Mouse (Mus musculus) B cell, adult 2 months (primary cell): ENCODE data around the gene Eif4h.
A peak's percentile ranks its signal among the peaks of the same experiment; 100 is the strongest.

Experiments
- DNase-seq, 2 experiments: peaks; one replicate each; pipeline ENCODE4 v3.0.0; 2022

Eif4h gene

GRCm38 (mm10) chr5:134606314-134606713 is 33.0 kb downstream of the Eif4h start:
- DNase-seq, result peak in 1 of 2 experiments; percentile 23

DNA sequence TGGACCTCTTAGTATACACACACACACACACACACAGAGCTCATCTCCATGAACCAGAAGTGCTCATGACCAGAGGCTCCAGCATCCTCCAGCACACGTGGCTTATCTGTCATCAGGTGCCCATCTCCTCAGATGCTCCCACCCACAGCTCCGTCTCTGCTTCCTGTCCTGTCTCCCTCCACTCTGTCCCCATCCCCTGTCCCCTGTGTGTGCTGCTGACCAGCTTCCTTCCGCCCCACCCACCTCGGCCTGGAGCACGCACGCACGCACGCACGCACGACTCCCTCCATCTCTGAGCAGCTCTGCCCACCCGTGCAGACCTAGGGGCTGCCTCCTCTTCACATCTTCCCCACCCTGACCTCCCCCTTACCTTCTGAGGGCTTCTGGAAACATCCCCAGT is 34.9 kb downstream of the Eif4h start:
- DNase-seq, result no peak

DNA sequence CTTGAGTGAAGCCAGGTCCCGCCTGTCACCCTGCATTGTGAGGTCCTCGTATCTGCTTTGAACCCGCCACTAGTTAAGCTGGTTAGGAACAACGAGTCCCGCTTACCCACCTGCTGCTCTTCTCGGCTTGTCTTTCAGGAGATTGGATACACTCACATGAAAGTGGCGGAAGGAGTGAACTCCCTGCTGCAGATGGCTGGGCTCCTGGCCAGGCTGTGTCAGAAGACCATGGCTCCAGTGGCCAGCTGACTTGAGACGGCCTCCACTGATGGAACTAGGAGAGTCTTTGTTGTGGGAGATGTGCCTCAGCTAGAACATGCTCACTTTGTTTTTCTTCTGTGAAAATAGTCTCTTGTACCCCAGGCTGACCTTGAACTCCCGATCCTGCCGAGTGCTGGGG is 41.6 kb downstream of the Eif4h start:
- DNase-seq, result no peak

GRCm38 (mm10) chr5:134593093-134593492 is 46.2 kb downstream of the Eif4h start:
- no peak for DNase-seq

DNA sequence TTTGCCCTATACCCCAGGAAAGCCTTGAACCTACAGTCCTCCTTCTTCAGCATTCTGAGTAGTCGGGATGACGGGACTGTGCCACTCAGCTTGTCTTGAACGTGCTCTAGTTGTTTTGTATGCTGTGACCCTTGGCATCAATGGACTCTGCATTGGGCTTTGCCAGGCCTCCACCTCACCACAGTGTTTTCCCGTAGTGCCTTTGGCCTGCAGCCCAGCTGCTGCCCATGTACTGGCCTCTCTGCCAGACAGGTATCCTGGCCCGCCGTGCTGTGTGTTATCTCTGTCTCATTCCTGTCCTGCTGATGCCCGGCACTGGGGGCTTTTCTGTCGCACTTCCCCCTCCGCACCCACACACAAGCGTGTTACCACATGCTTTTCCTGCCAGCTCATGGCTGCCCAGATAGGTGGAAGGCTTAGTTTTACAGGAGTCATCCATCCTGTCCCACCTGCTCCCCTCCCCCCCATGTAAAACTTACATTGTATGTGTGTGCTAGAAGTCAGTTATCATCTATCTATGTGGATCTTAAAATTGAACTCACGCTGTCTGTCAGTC is 47.2 kb downstream of the Eif4h start:
- DNase-seq, result no peak

GRCm38 (mm10) chr5:134589900-134590299 is 49.4 kb downstream of the Eif4h start:
- no peak for DNase-seq

- peak; percentile 52 to 56 for DNase-seq
Observed at GRCm38 (mm10) chr5:134584798-134585197, 54.5 kb downstream of the Eif4h start.

DNA sequence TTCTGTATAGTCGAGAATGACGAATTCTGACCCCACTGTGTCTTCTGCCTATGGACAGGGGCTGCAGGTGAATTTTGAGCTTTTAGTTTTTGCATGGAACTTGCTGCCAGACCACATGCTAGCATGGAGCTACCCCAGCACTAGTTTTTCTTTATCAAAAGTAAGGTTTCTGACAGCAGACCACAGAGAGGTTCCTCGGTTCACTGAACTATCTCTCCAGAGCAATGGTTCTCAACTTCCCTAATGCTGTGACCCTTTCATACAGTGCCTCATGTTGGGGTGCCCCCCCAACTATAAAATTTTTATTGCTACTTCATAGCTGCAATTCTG is 55.4 kb downstream of the Eif4h start:
- DNase-seq, result peak; percentile 55

DNA sequence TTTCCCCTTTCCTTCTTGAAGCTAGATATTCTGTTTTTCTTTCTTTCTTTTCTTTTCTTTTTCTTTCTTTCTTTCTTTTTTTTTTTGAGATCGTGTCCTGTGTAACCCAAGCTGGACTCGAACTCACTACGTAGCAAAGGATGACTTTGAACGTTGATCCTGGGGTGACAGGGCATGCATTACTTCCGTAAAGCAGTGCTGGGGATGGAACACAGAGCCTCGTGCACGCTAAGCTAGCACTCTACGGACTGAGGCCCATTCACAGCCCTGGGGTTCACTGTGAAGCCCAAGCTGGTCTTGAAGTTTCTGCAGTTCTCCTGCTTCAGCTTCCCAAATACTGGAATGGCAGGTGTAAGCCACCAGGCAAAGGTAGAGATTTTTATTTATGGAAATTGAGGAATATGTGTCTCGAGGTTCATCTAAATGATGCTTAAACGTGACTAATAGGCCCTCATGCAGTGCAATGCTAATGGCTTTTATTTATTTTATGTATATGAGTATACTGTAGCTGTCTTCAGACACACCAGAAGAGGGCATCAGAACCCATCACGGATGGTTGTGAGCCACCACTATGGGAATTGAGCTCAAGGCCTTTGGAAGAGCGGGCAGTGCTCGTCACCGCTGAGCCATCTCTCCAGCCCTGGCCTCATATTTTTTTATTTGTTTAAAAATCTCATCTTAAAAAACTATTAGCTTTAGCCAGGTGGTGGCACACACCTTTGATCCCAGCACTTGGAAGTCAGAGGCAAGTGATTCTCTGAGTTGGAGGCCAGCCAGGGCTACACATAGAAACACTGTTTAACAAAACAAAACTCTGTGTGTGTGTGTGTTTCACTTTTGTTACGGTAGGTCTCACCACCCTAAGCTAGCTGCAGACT is 56.0 kb downstream of the Eif4h start:
- DNase-seq, result peak in 1 of 2 experiments; percentile 21

DNA sequence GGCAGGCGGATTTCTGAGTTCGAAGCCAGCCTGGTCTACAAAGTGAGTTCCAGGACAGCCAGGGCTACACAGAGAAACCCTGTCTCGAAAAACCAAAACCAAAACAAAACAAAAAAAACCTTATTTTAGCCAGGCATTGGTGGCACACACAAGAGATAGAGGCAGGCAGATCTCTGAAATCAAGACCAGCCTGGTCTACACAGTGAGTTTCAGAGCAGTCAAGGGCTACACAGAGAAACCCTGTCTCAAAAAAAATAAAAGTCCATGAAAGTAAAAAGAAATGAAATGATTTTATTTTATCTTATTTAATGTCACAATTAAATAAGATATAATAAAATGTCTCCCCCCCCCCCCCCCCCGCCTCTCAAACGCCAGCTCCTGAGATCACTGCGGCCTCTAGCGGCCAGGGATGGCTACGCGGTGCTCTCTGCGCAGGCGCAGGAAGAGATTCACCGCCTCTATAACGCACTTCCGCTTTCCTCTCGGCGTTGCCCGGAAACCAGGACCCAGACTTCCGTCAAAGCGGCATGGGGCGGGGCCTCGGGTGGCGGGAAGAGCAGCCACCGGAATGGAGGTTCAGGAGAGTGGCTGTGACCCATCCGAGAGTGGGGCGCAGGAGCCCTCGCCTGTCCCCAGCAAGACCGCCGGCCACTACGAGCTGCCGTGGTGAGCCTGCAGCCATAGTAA is 56.9 kb downstream of the Eif4h start:
- DNase-seq, result peak; percentile 97

DNA sequence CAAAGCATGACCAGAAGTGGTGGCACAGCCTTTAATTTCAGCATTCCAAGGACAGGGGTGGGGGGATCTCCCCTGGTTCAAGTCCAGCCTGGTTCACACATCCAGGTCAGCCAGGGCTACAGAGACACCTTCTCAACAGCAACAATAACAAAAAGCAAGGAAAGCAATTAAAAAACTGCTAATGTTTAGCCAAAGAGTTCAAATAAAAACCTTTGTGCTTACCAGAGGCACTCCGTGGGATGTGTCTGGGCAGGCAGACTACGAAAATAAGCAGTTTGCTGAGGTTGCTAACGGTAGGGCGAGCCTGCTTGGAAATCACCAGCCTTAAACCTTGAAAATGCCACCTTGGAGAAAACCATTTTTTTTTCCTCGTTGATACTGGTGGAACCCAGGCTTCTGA is 58.1 kb downstream of the Eif4h start, which contains the start of gene Rfc2:
Gene Rfc2, plus strand, starts transcription at position 221 of the 400 bp plus-strand sequence.
- DNase-seq, result no peak

- no peak for DNase-seq
Observed at GRCm38 (mm10) chr5:134579135-134579534, 60.2 kb downstream of the Eif4h start.

- no peak for DNase-seq
Observed at GRCm38 (mm10) chr5:134577534-134577933, 61.8 kb downstream of the Eif4h start.

DNA sequence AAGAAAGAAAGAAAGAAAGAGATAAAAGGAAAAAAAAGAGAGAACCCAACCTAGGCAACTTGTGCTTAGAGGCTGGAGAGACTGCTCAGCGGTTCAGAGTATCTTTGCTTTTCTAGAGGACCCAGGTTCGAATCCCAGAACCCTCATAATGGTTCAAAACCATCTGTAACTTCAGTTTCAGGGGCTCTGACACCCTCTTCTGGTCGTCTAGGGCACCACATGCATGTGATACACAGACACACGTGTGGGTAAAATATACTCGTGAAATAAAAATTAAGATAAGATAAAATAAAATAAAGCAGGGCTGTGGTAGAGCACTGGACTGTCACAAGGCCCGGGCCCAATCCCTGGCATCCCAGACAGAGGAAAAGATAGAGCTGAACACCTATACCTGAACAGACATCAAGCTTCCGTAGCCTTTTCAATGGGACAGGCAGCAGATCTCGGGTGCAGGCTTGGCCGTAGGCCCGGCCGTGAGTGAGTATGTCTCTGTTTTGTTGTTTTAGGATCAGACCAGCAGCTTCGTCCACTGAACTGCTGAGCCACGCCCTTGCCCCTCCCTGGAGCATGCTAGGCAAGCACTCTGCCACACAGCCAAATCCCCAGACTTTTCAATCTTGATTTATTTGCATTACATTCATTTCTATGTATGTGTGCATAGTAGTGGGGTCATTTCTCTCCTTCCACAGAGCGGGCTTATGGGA is 62.6 kb downstream of the Eif4h start:
- no peak for DNase-seq

- DNase-seq, result no peak
Observed at GRCm38 (mm10) chr5:134575833-134576232, 63.5 kb downstream of the Eif4h start.

DNA sequence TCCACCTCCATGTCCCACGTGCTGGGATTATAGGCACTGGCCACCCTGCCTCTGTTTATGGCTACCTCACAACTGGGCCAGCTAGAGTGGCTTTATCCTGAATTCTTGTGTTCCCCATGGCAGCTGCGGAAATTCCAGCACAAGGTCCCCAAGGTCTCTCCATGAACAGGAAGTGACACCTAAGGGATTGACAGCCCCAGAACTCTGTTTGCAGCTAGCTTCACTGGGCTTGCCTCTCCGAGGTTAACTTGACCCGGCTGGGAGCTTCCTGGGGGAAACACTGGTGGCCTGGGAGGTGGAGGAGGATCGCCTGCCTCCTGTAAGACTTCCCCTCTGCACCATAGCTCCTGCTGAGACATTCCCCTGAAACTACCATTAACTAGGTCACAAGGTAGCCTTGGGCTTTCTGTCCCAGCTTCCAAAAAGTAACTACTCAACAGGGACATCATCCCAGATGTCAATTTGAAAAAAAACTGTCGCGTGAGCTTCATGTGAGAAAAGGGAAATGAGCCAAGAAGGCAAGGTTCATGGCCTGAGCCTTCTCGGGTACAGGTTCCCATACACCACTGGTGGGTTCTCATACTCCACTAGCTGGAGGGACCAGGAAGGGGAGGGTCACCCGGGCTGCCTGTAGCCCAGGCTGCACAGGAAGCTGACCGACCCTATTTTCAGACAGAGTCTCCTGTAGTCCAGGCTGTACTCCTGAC is 66.6 kb downstream of the Eif4h start:
- DNase-seq, result no peak

DNA sequence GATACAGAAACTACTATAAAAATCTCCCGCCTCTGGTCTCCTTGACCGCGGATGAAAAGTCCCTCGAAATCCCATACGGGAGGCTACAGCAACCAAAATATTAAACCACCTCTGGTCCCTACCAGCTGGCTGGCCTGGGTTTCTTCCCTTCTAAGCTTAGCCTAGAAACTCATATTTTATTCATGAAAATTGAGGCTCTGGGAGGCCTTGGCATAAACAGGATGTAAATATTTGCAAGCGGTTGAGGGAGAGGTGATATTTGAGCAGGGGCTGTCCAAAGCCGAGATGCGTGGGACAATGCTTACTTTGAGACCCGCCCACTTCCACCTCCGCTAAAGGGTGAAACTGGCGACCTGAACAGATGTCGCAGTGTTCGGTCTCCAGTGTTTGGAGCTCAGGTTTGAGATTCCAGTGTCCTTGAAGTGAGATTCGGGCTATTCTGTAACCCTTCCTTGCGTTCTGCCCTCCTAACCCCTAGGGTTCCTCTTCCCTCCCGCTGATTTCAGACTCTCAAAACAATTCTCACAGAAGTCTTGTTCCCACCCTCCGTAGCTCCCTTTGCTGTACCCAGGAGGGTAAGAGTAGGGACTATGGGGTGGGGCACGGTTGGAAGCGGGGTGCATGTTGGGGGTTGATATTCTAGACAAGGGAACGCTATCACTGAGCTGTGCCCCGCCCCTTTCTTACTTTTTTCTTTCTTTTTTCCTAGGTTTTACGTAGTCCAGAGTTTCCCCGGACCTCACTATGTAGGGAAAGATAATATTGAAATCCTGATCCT is 67.4 kb downstream of the Eif4h start:
- peak; percentile 59 to 62 for DNase-seq
